Mouse (Mus musculus) mouse trophoblast stem cell (cell line): ENCODE data around the gene Moxd1.
"Not testable (repeated sequence)": the region's sequence is repeated elsewhere in the genome, so short reads cannot be mapped to it uniquely, and the experiment has no call there.

Experiments used
- in situ Hi-C, 2 experiments: fragments of 300-500 bp; cut with MseI, MboI; formaldehyde crosslinking; loops; 2 replicates in 1 of 2; 3 replicates in 1 of 2; pipeline ENCODE4 v1.15.1; 2025

Moxd1 gene

GRCm38 (mm10) chr10:24271077-24271637, 47.8 kb downstream of the Moxd1 start:
- in situ Hi-C loops: no loop called here

- in situ Hi-C loops: no loop called here
These were observed 52.9 kb downstream of the Moxd1 start for GRCm38 (mm10) chr10:24276211-24276610.

- in situ Hi-C loops: no loop called here
These were observed 59.3 kb downstream of the Moxd1 start for GRCm38 (mm10) chr10:24282650-24283049.

- in situ Hi-C loops: loop anchor here in 1 of 2 experiments (10.0 kb wide), 1 partner anchor 87 kb away; no protein-coding TSS in a partner anchor
These were observed 68.3 kb downstream of the Moxd1 start for GRCm38 (mm10) chr10:24291611-24292010.

GRCm38 (mm10) chr10:24292671-24293070, 69.4 kb downstream of the Moxd1 start:
- in situ Hi-C loops: loop anchor here in 1 of 2 experiments (10.0 kb wide), 1 partner anchor 88 kb away; no protein-coding TSS in a partner anchor

GRCm38 (mm10) chr10:24296608-24297007, 73.3 kb downstream of the Moxd1 start:
- in situ Hi-C loops: loop anchor here (5.0 to 10.0 kb wide), 2 partner anchors 92 to 119 kb away; no protein-coding TSS in a partner anchor

GRCm38 (mm10) chr10:24297792-24298191, 74.5 kb downstream of the Moxd1 start:
- in situ Hi-C loops: loop anchor here (5.0 to 10.0 kb wide), 2 partner anchors 93 to 120 kb away; no protein-coding TSS in a partner anchor

- in situ Hi-C loops: loop anchor here (5.0 to 10.0 kb wide), 2 partner anchors 94 to 121 kb away; no protein-coding TSS in a partner anchor
These were observed 75.2 kb downstream of the Moxd1 start for GRCm38 (mm10) chr10:24298260-24299244.

GRCm38 (mm10) chr10:24312191-24312611, 88.9 kb downstream of the Moxd1 start:
- in situ Hi-C loops: loop anchor here in 1 of 2 experiments (10.0 kb wide), 1 partner anchor 313 kb away; no protein-coding TSS in a partner anchor

GRCm38 (mm10) chr10:24317126-24317836, 94.0 kb downstream of the Moxd1 start:
- in situ Hi-C loops: loop anchor here (5.0 to 10.0 kb wide), 2 partner anchors 305 to 308 kb away; no protein-coding TSS in a partner anchor

GRCm38 (mm10) chr10:24320326-24320725, 97.0 kb downstream of the Moxd1 start:
- in situ Hi-C loops: no loop called here

- in situ Hi-C loops: no loop called here
These were observed 99.7 kb downstream of the Moxd1 start for GRCm38 (mm10) chr10:24323066-24323465.

- in situ Hi-C loops: not testable (repeated sequence)
These were observed 103.9 kb downstream of the Moxd1 start for GRCm38 (mm10) chr10:24327265-24327664.

GRCm38 (mm10) chr10:24332799-24333198, 109.5 kb downstream of the Moxd1 start:
- in situ Hi-C loops: no loop called here

GRCm38 (mm10) chr10:24339593-24340143, 116.4 kb downstream of the Moxd1 start:
- in situ Hi-C loops: no loop called here

- in situ Hi-C loops: no loop called here
These were observed 117.4 kb downstream of the Moxd1 start for GRCm38 (mm10) chr10:24340551-24341213.

GRCm38 (mm10) chr10:24341214-24341589, 117.9 kb downstream of the Moxd1 start:
- in situ Hi-C loops: no loop called here

- in situ Hi-C loops: no loop called here
These were observed 119.8 kb downstream of the Moxd1 start for GRCm38 (mm10) chr10:24343068-24343467.
